Mouse (Mus musculus) small intestine, adult 2 months (tissue): ENCODE measurements around the gene Hoxc5. TPM values are rescaled to one million over a fixed set of nuclear protein-coding genes. Genes with fewer than 3 reads are reported as not detected.

ENCODE experiments used
- H3K27ac ChIP-seq: fragments of 200-500 bp; 2 replicates; pipeline ENCODE4 v1.5.1; 2012; ENCODE audit warnings: low read depth, low read length, control low read depth, inconsistent platforms; ENCODE audit not compliant: insufficient read depth
- H3K27me3 ChIP-seq: fragments of 200-500 bp; 2 replicates; pipeline ENCODE4 v1.6.1; 2012; ENCODE audit warnings: mild to moderate bottlenecking, moderate library complexity, low read length, inconsistent platforms; ENCODE audit not compliant: control insufficient read depth, insufficient read depth
- H3K36me3 ChIP-seq: fragments of 200-500 bp; 2 replicates; pipeline ENCODE4 v1.6.1; 2012; ENCODE audit warnings: mild to moderate bottlenecking, low read length, control low read depth, inconsistent platforms; ENCODE audit not compliant: control insufficient read depth, insufficient read depth
- H3K4me1 ChIP-seq: fragments of 200-500 bp; 2 replicates; pipeline ENCODE4 v1.6.1; 2012; ENCODE audit warnings: low read length, inconsistent platforms, mixed read lengths; ENCODE audit not compliant: control insufficient read depth, insufficient read depth, insufficient read length
- H3K4me3 ChIP-seq: fragments of 200-500 bp; 2 replicates; pipeline ENCODE4 v1.5.1; 2012; ENCODE audit warnings: low read depth, mild to moderate bottlenecking, control low read depth, inconsistent platforms, low read length, moderate library complexity
- CTCF ChIP-seq: fragments of 200-500 bp; IDR thresholded peaks from 2 replicates; pipeline ENCODE4 v1.5.1; 2012; ENCODE audit warnings: low read depth, mild to moderate bottlenecking, control low read depth, inconsistent platforms, low read length, moderate library complexity, mixed read lengths; ENCODE audit not compliant: insufficient replicate concordance, insufficient read length; ENCODE audit errors: extremely low read depth
- POLR2A ChIP-seq: fragments of 200-500 bp; IDR thresholded peaks from 2 replicates; pipeline ENCODE4 v1.6.1; 2012; ENCODE audit warnings: low read depth, mild to moderate bottlenecking, control low read depth, inconsistent platforms, low read length, moderate library complexity
- WGBS: fragments of 180-500 bp; shearing (Covaris S2); methylation state at CpG from one replicate; pipeline ENCODE4 v1.1.7; 2018; 5-methylcytosine and 5-hydroxymethylcytosine counted together
- polyA plus RNA-seq: library from polyadenylated mRNA; depleted of rRNA; stranded (reverse); fragments of >200 nt; gene quantifications from 2 replicates; pipeline ENCODE4 v1.2.3, GENCODE M21; 2012

Gene Hoxc5
- polyA plus RNA-seq, 1 experiment = 1.7 TPM

GRCm38 (mm10) chr15:102955833-102956640 lies 11.2 kb upstream of the Hoxc5 start:
- H3K4me1 ChIP-seq = no peaks in the 10 kb centered on the region; the same call in 1 of the 2 replicates
- no peak for TF ChIP-seq CTCF
- TF ChIP-seq POLR2A = no peak
- no peak overlapping the region for H3K4me3 ChIP-seq
- 3% methylated on average over 40 of the region's 40 CpGs for WGBS
- H3K36me3 ChIP-seq = no peaks in the 10 kb centered on the region
- H3K27me3 ChIP-seq = peaks cover 84% of the 10 kb centered on the region
- no peak overlapping the region for H3K27ac ChIP-seq

- Histone ChIP-seq H3K4me1 (no peaks in the 10 kb centered on the region; the same call in 1 of the 2 replicates), H3K4me3 (no peak overlapping the region), H3K27me3 (peaks cover 85% of the 10 kb centered on the region), H3K27ac (no peak overlapping the region), H3K36me3 (no peaks in the 10 kb centered on the region)
- 6% methylated on average over 12 of the region's 12 CpGs for WGBS
- no peak for TF ChIP-seq POLR2A
- no peak for TF ChIP-seq CTCF
Observed at GRCm38 (mm10) chr15:102956906-102957305, 10.3 kb upstream of the Hoxc5 start.

GRCm38 (mm10) chr15:102959663-102960191 lies 7.5 kb upstream of the Hoxc5 start:
- no peak overlapping the region for H3K27ac ChIP-seq
- H3K4me1 ChIP-seq = peaks cover 3% of the 10 kb centered on the region
- H3K36me3 ChIP-seq = no peaks in the 10 kb centered on the region
- peaks cover 82% of the 10 kb centered on the region for H3K27me3 ChIP-seq
- no peak for TF ChIP-seq CTCF
- TF ChIP-seq POLR2A = no peak
- 0 out of 2 replicates have a peak overlapping the region, but pooled peaks have one; percentile 0 for H3K4me3 ChIP-seq
- WGBS = under 1% methylated on average over 13 of the region's 13 CpGs

GRCm38 (mm10) chr15:102961728-102962127 lies 5.5 kb upstream of the Hoxc5 start:
- Histone ChIP-seq H3K4me1 (peaks cover 3% of the 10 kb centered on the region), H3K4me3 (no peak overlapping the region), H3K36me3 (no peaks in the 10 kb centered on the region), H3K27me3 (peaks cover 82% of the 10 kb centered on the region), H3K27ac (no peak overlapping the region)
- TF ChIP-seq CTCF = no peak
- no peak for TF ChIP-seq POLR2A
- 5% methylated on average over 6 of the region's 6 CpGs for WGBS

GRCm38 (mm10) chr15:102962492-102962891 lies 4.8 kb upstream of the Hoxc5 start:
- peaks cover 3% of the 10 kb centered on the region for H3K4me1 ChIP-seq
- H3K27ac ChIP-seq = no peak overlapping the region
- H3K36me3 ChIP-seq = no peaks in the 10 kb centered on the region
- H3K27me3 ChIP-seq = peaks cover 82% of the 10 kb centered on the region
- WGBS = 5% methylated on average over 13 of the region's 13 CpGs
- no peak overlapping the region for H3K4me3 ChIP-seq
- no peak for TF ChIP-seq CTCF
- TF ChIP-seq POLR2A = no peak

- no peak overlapping the region for H3K4me3 ChIP-seq
- no peaks in the 10 kb centered on the region for H3K36me3 ChIP-seq
- peaks cover 81% of the 10 kb centered on the region for H3K27me3 ChIP-seq
- WGBS = 11% methylated on average over 8 of the region's 8 CpGs
- no peak for TF ChIP-seq POLR2A
- TF ChIP-seq CTCF = no peak
- H3K4me1 ChIP-seq = peaks cover 3% of the 10 kb centered on the region
- no peak overlapping the region for H3K27ac ChIP-seq
Observed at GRCm38 (mm10) chr15:102963259-102963658, 4.0 kb upstream of the Hoxc5 start.
